Mouse (Mus musculus) bone marrow, adult 2 months (tissue): ENCODE measurements around the gene B4galt4. TPM values are rescaled to one million over a fixed set of nuclear protein-coding genes. Genes with fewer than 3 reads are reported as not detected.

Experiments used
- H3K27ac ChIP-seq: fragments of 200-500 bp; 2 replicates; pipeline ENCODE4 v1.5.1; 2012; ENCODE audit warnings: low read depth, mild to moderate bottlenecking, control low read depth, inconsistent platforms, low read length; ENCODE audit not compliant: control insufficient read depth, poor library complexity, insufficient read depth
- H3K4me1 ChIP-seq: fragments of 200-500 bp; 2 replicates; pipeline ENCODE4 v1.6.1; 2011; ENCODE audit warnings: low read length; ENCODE audit not compliant: control insufficient read depth, insufficient read depth
- H3K4me3 ChIP-seq: fragments of 200-500 bp; replicated peaks from 2 replicates; pipeline ENCODE3; 2011; ENCODE audit warnings: mild to moderate bottlenecking, low read depth, low read length, control low read depth; ENCODE audit not compliant: control insufficient read depth
- CTCF ChIP-seq: fragments of 200-500 bp; IDR thresholded peaks from 2 replicates; pipeline ENCODE4 v1.5.1; 2011; ENCODE audit warnings: low read length, control low read depth; ENCODE audit not compliant: control insufficient read depth, insufficient read depth
- POLR2A ChIP-seq: fragments of 200-500 bp; IDR thresholded peaks from 2 replicates; pipeline ENCODE4 v1.6.1; 2011; ENCODE audit warnings: low read depth, mild to moderate bottlenecking, control low read depth, low read length, borderline replicate concordance; ENCODE audit not compliant: control insufficient read depth
- WGBS: fragments of 180-500 bp; shearing (Covaris S2); methylation state at CpG from one replicate; pipeline ENCODE4 v1.1.7; 2018; 5-methylcytosine and 5-hydroxymethylcytosine counted together
- polyA plus RNA-seq: library from polyadenylated mRNA; stranded (reverse); fragments of >200 nt; gene quantifications from 2 replicates; pipeline ENCODE4 v1.2.4, GENCODE M21; 2011; ENCODE audit warnings: low replicate concordance; ENCODE audit not compliant: missing spikeins, insufficient read depth, insufficient read length

The B4galt4 gene
- polyA plus RNA-seq, 1 experiment = 12.8 TPM

- H3K4me1 ChIP-seq = peaks cover 2% of the 10 kb centered on the region
- no peak overlapping the region for H3K27ac ChIP-seq
- H3K4me3 ChIP-seq = no peak overlapping the region
- 30% methylated on average over 9 of the region's 9 CpGs for WGBS
- TF ChIP-seq POLR2A = no peak
- TF ChIP-seq CTCF = no peak
Measured at GRCm38 (mm10) chr16:38769529-38769928, 27.5 kb downstream of the B4galt4 start.

- WGBS = 92% methylated on average over 6 of the region's 6 CpGs
- no peak for TF ChIP-seq CTCF
- no peak for TF ChIP-seq POLR2A
- Histone ChIP-seq H3K4me1 (peaks cover 2% of the 10 kb centered on the region), H3K27ac (no peak overlapping the region), H3K4me3 (no peak overlapping the region)
Measured at GRCm38 (mm10) chr16:38771145-38771544, 29.1 kb downstream of the B4galt4 start.

GRCm38 (mm10) chr16:38772906-38773496 is 30.9 kb downstream of the B4galt4 start:
- no peak for TF ChIP-seq CTCF
- TF ChIP-seq POLR2A = no peak
- H3K4me1 ChIP-seq = peaks cover 2% of the 10 kb centered on the region
- H3K27ac ChIP-seq = no peak overlapping the region
- WGBS = 18% methylated on average over 12 of the region's 12 CpGs
- no peak overlapping the region for H3K4me3 ChIP-seq

GRCm38 (mm10) chr16:38774964-38775746 is 33.1 kb downstream of the B4galt4 start:
- WGBS = 57% methylated on average over 7 of the region's 7 CpGs
- no peak overlapping the region for H3K4me3 ChIP-seq
- TF ChIP-seq POLR2A = no peak
- TF ChIP-seq CTCF = no peak

GRCm38 (mm10) chr16:38776342-38776741 is 34.3 kb downstream of the B4galt4 start:
- no peak overlapping the region for H3K4me3 ChIP-seq
- WGBS = 66% methylated on average over 6 of the region's 6 CpGs
- TF ChIP-seq CTCF (no peak), POLR2A (no peak)
- H3K4me1 ChIP-seq = no peaks in the 10 kb centered on the region; the same call in none of the 2 replicates
- no peak overlapping the region for H3K27ac ChIP-seq

More at GRCm38 (mm10) chr16:38774964-38775746, 33.1 kb downstream of the B4galt4 start:
- Histone ChIP-seq H3K4me1 (peaks cover 2% of the 10 kb centered on the region), H3K27ac (no peak overlapping the region)

GRCm38 (mm10) chr16:38780960-38781572 is 39.0 kb downstream of the B4galt4 start:
- Histone ChIP-seq H3K4me3 (no peak overlapping the region), H3K4me1 (no peaks in the 10 kb centered on the region), H3K27ac (no peak overlapping the region)
- WGBS = 89% methylated on average over 7 of the region's 7 CpGs
- no peak for TF ChIP-seq CTCF
- TF ChIP-seq POLR2A = no peak

GRCm38 (mm10) chr16:38781946-38782345 is 39.9 kb downstream of the B4galt4 start:
- WGBS = 51% methylated on average over 2 of the region's 2 CpGs
- H3K27ac ChIP-seq = no peak overlapping the region

GRCm38 (mm10) chr16:38782524-38783067 is 40.5 kb downstream of the B4galt4 start:
- no peak for TF ChIP-seq POLR2A
- TF ChIP-seq CTCF = no peak
- Histone ChIP-seq H3K4me3 (no peak overlapping the region), H3K4me1 (no peaks in the 10 kb centered on the region), H3K27ac (no peak overlapping the region)
- 65% methylated on average over 2 of the region's 2 CpGs for WGBS

More at GRCm38 (mm10) chr16:38781946-38782345, 39.9 kb downstream of the B4galt4 start:
- H3K4me3 ChIP-seq = no peak overlapping the region
- TF ChIP-seq POLR2A (no peak), CTCF (no peak)
- no peaks in the 10 kb centered on the region for H3K4me1 ChIP-seq
